Mouse (Mus musculus) hindbrain, embryonic 10.5 days (tissue): ENCODE measurements around the gene Zfyve9. TPM values are rescaled to one million over a fixed set of nuclear protein-coding genes. Genes with fewer than 3 reads are reported as not detected.

ENCODE experiments used
- polyA plus RNA-seq: library from polyadenylated mRNA; unstranded; fragments of >200 nt; fragmentation: Nextera tagmentation; extraction: Ambion mirVana; gene quantifications from 2 replicates; pipeline ENCODE4 v1.2.1, GENCODE M21; 2016

Zfyve9 gene
- polyA plus RNA-seq, 1 experiment from 2014 or later, result 4.2 TPM

Other genes with a start within 250 kb of the Zfyve9 start
- gene Prpf38a, start 201.5 kb downstream of the Zfyve9 start, polyA plus RNA-seq, result 101 and 117 TPM in 2 replicates
- gene Orc1, start 201.4 kb downstream of the Zfyve9 start, polyA plus RNA-seq, result 14.4 and 22.2 TPM in 2 replicates
- 24.8 and 26.6 TPM in 2 replicates for gene Cc2d1b, start 160.9 kb downstream of the Zfyve9 start, polyA plus RNA-seq
- 1.6 and 2.0 TPM in 2 replicates for gene 3110021N24Rik, start 61.1 kb downstream of the Zfyve9 start, polyA plus RNA-seq
- 198 and 208 TPM in 2 replicates for gene Btf3l4, start 52.8 kb upstream of the Zfyve9 start, polyA plus RNA-seq
- gene Txndc12, start 53.8 kb upstream of the Zfyve9 start, polyA plus RNA-seq, result 104 and 106 TPM in 2 replicates
- gene Kti12, start 67.0 kb upstream of the Zfyve9 start, polyA plus RNA-seq, result 52.5 and 57.7 TPM in 2 replicates
- gene A730015C16Rik, start 67.8 kb upstream of the Zfyve9 start, polyA plus RNA-seq, result 1.5 and 1.8 TPM in 2 replicates
- gene Rab3b, start 98.3 kb upstream of the Zfyve9 start, polyA plus RNA-seq, result 26.1 and 33.9 TPM in 2 replicates
- gene Nrd1, start 219.9 kb upstream of the Zfyve9 start, polyA plus RNA-seq, result 67.0 and 69.2 TPM in 2 replicates